Mouse (Mus musculus) forebrain, embryonic 12.5 days (tissue): ENCODE measurements around the gene Slco3a1. TPM values are rescaled to one million over a fixed set of nuclear protein-coding genes. Genes with fewer than 3 reads are reported as not detected.

Source experiments
- ATAC-seq: fragments of 200-750 bp; cut with Nextera tagmentation; 2 replicates; pipeline ENCODE4 v1.8.0; 2017; ENCODE audit warnings: moderate TSS enrichment; ENCODE audit not compliant: low FRiP score
- H3K27ac ChIP-seq: fragments of 300-500 bp; sonication (generic); 2 replicates; pipeline ENCODE4 v1.5.1; 2016; ENCODE audit warnings: mild to moderate bottlenecking
- H3K27me3 ChIP-seq: fragments of 300-500 bp; sonication (generic); 2 replicates; pipeline ENCODE4 v1.6.1; 2016; ENCODE audit warnings: mild to moderate bottlenecking
- H3K36me3 ChIP-seq: fragments of 300-500 bp; sonication (generic); replicated peaks from 2 replicates; pipeline ENCODE4 v1.6.1; 2016; ENCODE audit warnings: mild to moderate bottlenecking
- H3K4me1 ChIP-seq: fragments of 300-500 bp; sonication (generic); 2 replicates; pipeline ENCODE4 v1.6.1; 2016
- H3K4me2 ChIP-seq: fragments of 300-500 bp; sonication (generic); 2 replicates; pipeline ENCODE4 v1.6.1; 2016; ENCODE audit warnings: mild to moderate bottlenecking, moderate library complexity
- H3K4me3 ChIP-seq: fragments of 300-500 bp; sonication (generic); replicated peaks from 2 replicates; pipeline ENCODE4 v1.5.1; 2016; ENCODE audit warnings: mild to moderate bottlenecking
- H3K9ac ChIP-seq: fragments of 300-500 bp; sonication (generic); 2 replicates; pipeline ENCODE4 v1.6.1; 2016; ENCODE audit warnings: mild to moderate bottlenecking
- H3K9me3 ChIP-seq: fragments of 300-500 bp; sonication (generic); 2 replicates; pipeline ENCODE4 v1.6.1; 2016
- WGBS: fragments of 180-500 bp; shearing (Covaris S2); methylation state at CpG from one replicate; pipeline ENCODE4 v1.1.7; 2016; 5-methylcytosine and 5-hydroxymethylcytosine counted together
- polyA plus RNA-seq: library from polyadenylated mRNA; unstranded; fragments of >200 nt; fragmentation: Nextera tagmentation; extraction: Ambion mirVana; gene quantifications from 2 replicates; pipeline ENCODE4 v1.2.1, GENCODE M21; 2016

Slco3a1 gene
- polyA plus RNA-seq, 1 experiment from 2014 or later, result 12.0 TPM

GRCm38 (mm10) chr7:74325052-74325451, 229.5 kb downstream of the Slco3a1 start:
- ATAC-seq, result peak; percentile 86
- no peak overlapping the region for H3K4me3 ChIP-seq

DNA sequence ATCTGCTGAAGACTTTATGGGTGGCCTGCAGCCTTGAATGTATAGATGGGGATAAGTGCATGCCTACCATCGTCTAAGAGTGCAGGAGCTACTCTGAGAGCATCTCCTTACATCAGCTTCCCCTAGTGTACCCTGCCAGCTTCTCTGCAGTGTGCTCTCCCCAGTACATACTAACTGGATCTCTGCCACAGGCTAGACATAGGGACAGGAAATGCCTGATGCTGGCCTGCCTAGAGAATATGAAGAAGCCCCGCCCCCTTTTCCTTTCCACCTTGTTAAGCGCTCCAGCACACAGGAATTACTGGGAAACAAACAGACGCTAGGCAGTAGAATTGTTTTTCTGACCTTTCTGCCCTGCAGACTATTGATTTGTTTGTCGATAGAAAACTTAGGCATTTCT, 230.9 kb downstream of the Slco3a1 start:
- Histone ChIP-seq H3K27ac (peak overlapping the region; percentile 75; the same call in 1 of the 2 replicates), H3K27me3 (no peaks in the 10 kb centered on the region), H3K9me3 (no peaks in the 10 kb centered on the region), H3K4me2 (no peak overlapping the region), H3K36me3 (no peaks in the 10 kb centered on the region), H3K4me3 (no peak overlapping the region), H3K4me1 (peaks cover 35% of the 10 kb centered on the region), H3K9ac (no peak overlapping the region)
- 63% methylated on average over 5 of the region's 5 CpGs for WGBS
- peak; percentile 49 for ATAC-seq

More at GRCm38 (mm10) chr7:74325052-74325451, 229.5 kb downstream of the Slco3a1 start:
- H3K27me3 ChIP-seq, result no peaks in the 10 kb centered on the region
- H3K4me2 ChIP-seq, result peak overlapping the region; percentile 19; the same call in 1 of the 2 replicates
- WGBS, result 41% methylated on average over 8 of the region's 8 CpGs
- no peaks in the 10 kb centered on the region for H3K36me3 ChIP-seq
- H3K27ac ChIP-seq, result peak overlapping the region; percentile 75
- H3K9me3 ChIP-seq, result no peaks in the 10 kb centered on the region
- H3K9ac ChIP-seq, result no peak overlapping the region
- peaks cover 35% of the 10 kb centered on the region for H3K4me1 ChIP-seq

- no peak for ATAC-seq
- H3K9me3 ChIP-seq, result no peaks in the 10 kb centered on the region
- no peaks in the 10 kb centered on the region for H3K27me3 ChIP-seq
- no peak overlapping the region for H3K9ac ChIP-seq
- H3K27ac ChIP-seq, result peak overlapping the region; percentile 53; the same call in 1 of the 2 replicates
- H3K4me3 ChIP-seq, result no peak overlapping the region
- H3K4me2 ChIP-seq, result no peak overlapping the region
- H3K4me1 ChIP-seq, result peaks cover 35% of the 10 kb centered on the region
- H3K36me3 ChIP-seq, result no peaks in the 10 kb centered on the region
Measured at GRCm38 (mm10) chr7:74323194-74323593, 231.4 kb downstream of the Slco3a1 start.

DNA sequence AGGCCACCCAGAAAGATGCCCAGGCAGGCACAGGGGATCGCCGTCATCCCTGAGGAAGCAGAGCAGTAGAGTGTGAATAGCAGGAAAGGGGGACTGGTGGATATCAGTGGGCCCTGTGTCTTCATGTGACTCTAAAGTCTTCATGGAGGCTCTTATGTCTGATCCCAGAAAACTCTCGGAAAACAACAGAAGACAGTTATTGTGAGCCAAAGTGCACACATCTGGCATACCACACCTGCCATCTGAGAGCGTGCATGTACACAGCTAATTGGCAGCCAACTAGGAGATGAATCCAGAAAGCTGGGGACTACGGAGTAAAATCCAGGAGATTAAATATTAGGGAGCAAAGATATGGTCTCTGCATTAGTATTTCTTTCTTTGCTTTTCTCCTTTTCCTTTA, 233.9 kb downstream of the Slco3a1 start:
- Histone ChIP-seq H3K4me3 (no peak overlapping the region), H3K9me3 (no peaks in the 10 kb centered on the region), H3K4me1 (peaks cover 35% of the 10 kb centered on the region), H3K27ac (no peak overlapping the region), H3K9ac (no peak overlapping the region), H3K4me2 (no peak overlapping the region), H3K27me3 (no peaks in the 10 kb centered on the region), H3K36me3 (no peaks in the 10 kb centered on the region)
- WGBS, result 87% methylated on average over 5 of the region's 5 CpGs
- no peak for ATAC-seq

- ATAC-seq, result no peak
- Histone ChIP-seq H3K4me1 (peaks cover 10% of the 10 kb centered on the region), H3K27ac (no peak overlapping the region), H3K36me3 (no peaks in the 10 kb centered on the region), H3K4me3 (no peak overlapping the region), H3K9me3 (no peaks in the 10 kb centered on the region), H3K9ac (no peak overlapping the region), H3K27me3 (no peaks in the 10 kb centered on the region), H3K4me2 (no peak overlapping the region)
- WGBS, result 67% methylated on average over 3 of the region's 3 CpGs
Measured at GRCm38 (mm10) chr7:74315836-74316435, 238.6 kb downstream of the Slco3a1 start.

GRCm38 (mm10) chr7:74314276-74314675, 240.3 kb downstream of the Slco3a1 start:
- 91% methylated on average over 1 of the region's 1 CpGs for WGBS
- Histone ChIP-seq H3K27ac (no peak overlapping the region), H3K36me3 (no peaks in the 10 kb centered on the region), H3K4me2 (no peak overlapping the region), H3K9me3 (no peaks in the 10 kb centered on the region), H3K9ac (no peak overlapping the region), H3K27me3 (no peaks in the 10 kb centered on the region), H3K4me1 (peaks cover 13% of the 10 kb centered on the region), H3K4me3 (no peak overlapping the region)
- ATAC-seq, result no peak

DNA sequence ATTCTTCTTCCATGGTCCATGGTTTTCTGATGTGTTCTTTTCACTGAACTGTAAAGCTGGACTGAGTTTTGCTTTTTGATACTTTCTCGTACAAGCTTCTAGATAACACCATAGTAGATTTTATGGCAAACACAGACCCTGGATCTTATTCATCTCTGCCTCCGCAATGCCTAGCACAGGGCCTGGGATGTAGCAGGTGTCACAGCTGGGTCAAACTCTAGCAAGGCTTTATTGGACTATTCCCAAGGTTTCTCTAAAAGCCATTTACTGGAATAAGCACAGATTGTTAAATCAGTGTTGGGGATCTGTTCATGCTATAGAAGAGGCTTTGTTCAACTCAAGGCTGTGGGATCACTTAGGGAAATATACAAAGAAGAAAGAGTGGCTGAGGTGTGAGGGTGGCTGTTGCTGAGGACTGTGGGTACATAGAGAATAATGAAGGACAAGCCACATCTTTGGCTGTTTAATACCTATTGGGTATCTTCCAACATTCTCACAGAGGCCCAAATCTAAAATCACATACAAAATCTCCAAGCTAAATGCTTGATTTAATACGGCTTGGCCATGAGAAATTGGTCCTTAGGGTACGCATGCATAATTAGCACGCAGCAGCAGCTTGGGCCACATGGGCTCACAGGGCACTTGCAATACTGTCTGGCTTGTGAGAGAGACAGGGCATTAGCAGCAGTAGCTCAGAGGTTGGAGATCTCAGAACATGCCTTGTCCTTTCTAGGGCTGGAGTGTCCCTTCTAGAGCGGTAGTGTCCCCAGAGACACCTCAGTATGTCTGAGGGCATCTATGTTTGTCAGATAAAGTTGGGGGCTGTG, 241.1 kb downstream of the Slco3a1 start:
- Histone ChIP-seq H3K36me3 (no peaks in the 10 kb centered on the region), H3K9me3 (no peaks in the 10 kb centered on the region), H3K27ac (no peak overlapping the region), H3K4me3 (no peak overlapping the region), H3K4me1 (peaks cover 14% of the 10 kb centered on the region), H3K9ac (no peak overlapping the region), H3K27me3 (no peaks in the 10 kb centered on the region), H3K4me2 (no peak overlapping the region)
- no peak for ATAC-seq
- 85% methylated on average over 6 of the region's 6 CpGs for WGBS

DNA sequence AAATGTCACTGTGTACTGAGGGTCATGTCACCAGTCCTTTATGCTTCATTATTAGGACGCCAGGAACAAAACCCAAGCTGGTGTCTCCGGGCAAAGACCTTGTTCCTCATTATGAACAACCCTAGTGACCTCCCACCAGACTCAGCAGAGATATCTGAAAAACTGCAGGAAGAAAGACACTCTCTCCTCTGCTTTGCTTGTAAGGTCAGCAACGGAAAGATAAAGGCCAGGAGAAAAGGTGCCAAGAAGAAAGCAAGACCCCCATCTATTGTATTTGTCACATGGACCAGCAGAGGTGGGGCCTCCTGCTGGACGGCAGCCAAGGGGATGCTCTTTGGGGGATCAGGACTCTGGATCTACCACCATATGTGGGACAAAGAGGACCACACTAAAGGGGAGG, 243.0 kb downstream of the Slco3a1 start:
- H3K27ac ChIP-seq, result no peak overlapping the region
- H3K27me3 ChIP-seq, result no peaks in the 10 kb centered on the region
- no peak overlapping the region for H3K4me2 ChIP-seq
- no peak for ATAC-seq
- H3K9ac ChIP-seq, result no peak overlapping the region
- H3K4me3 ChIP-seq, result no peak overlapping the region
- peaks cover 14% of the 10 kb centered on the region for H3K4me1 ChIP-seq
- WGBS, result 44% methylated on average over 4 of the region's 4 CpGs
- no peaks in the 10 kb centered on the region for H3K36me3 ChIP-seq
- H3K9me3 ChIP-seq, result no peaks in the 10 kb centered on the region

DNA sequence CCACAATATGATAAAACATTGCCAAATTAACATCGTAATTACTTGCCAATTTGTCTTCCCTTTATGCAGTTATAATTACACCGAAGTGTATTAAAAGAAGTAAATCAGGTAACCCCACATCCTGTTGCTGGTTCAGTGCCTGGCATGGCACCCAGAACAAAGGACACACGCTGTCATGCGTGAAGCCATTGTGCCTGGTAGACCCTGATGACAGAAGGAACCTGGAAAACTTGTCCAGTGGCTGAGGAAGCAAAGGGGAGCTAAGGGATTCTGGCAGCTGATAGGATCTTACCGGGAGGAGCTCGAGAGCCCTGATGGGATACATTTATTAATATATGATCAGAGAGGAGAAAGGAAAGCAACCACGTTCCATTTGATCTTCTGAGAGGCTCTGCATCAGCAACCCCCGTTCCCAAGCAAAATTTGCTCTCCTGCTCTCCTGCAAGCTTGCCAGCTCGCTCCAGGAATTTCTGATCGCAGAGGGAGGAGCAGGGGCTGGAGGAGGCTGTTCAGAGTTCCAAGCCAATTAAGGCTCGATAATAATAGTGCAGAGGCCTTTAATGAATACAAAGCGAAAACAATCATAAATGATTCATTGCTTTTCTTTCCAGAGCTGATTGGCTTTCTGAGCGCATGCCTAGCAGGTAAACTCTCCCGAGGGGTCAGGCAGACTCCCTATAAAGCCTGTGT, 250.8 kb downstream of the Slco3a1 start:
- Histone ChIP-seq H3K36me3 (no peaks in the 10 kb centered on the region), H3K27ac (peak overlapping the region; percentile 69), H3K27me3 (no peaks in the 10 kb centered on the region), H3K4me1 (peaks cover 22% of the 10 kb centered on the region), H3K9ac (no peak overlapping the region), H3K4me2 (peak overlapping the region; percentile 35), H3K9me3 (no peaks in the 10 kb centered on the region), H3K4me3 (no peak overlapping the region)
- WGBS, result 32% methylated on average over 14 of the region's 14 CpGs
- peak; percentile 79; the same call in 1 of the 2 replicates for ATAC-seq

DNA sequence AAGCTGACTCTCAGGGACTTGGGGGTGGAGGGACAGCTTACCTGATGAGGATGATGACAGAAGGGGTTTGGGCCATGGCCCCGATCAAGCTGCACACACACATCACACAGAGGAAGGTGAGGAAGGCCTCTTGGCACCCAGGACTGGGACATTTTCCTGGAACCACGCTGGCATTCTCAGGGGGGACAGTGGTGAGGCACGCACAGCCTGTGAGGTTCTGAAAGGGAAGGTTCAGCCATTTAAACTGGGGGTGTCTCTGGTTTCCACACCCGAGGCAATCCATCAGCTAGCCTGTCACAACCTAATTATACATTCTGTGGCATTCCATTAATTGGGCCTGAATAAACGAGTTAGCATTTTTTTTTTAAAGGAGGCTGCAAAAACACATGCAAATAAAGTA, 251.5 kb downstream of the Slco3a1 start:
- peak; percentile 57; the same call in 1 of the 2 replicates for ATAC-seq
- peaks cover 22% of the 10 kb centered on the region for H3K4me1 ChIP-seq
- 0 out of 2 replicates have a peak overlapping the region, but pooled peaks have one; percentile 15 for H3K4me2 ChIP-seq
- peak overlapping the region; percentile 76 for H3K27ac ChIP-seq
- no peak overlapping the region for H3K4me3 ChIP-seq
- no peaks in the 10 kb centered on the region for H3K27me3 ChIP-seq
- 46% methylated on average over 5 of the region's 5 CpGs for WGBS
- no peaks in the 10 kb centered on the region for H3K36me3 ChIP-seq
- H3K9ac ChIP-seq, result no peak overlapping the region; the same call in 1 of the 2 replicates
- H3K9me3 ChIP-seq, result no peaks in the 10 kb centered on the region

- no peak for ATAC-seq
- H3K36me3 ChIP-seq, result no peaks in the 10 kb centered on the region
- WGBS, result 80% methylated on average over 4 of the region's 4 CpGs
- H3K9ac ChIP-seq, result no peak overlapping the region
- no peak overlapping the region for H3K27ac ChIP-seq
- no peak overlapping the region for H3K4me3 ChIP-seq
- no peak overlapping the region for H3K4me2 ChIP-seq
- H3K9me3 ChIP-seq, result no peaks in the 10 kb centered on the region
- H3K4me1 ChIP-seq, result peaks cover 5% of the 10 kb centered on the region; the same call in 1 of the 2 replicates
- no peaks in the 10 kb centered on the region for H3K27me3 ChIP-seq
Measured at GRCm38 (mm10) chr7:74286531-74286930, 268.0 kb downstream of the Slco3a1 start.

DNA sequence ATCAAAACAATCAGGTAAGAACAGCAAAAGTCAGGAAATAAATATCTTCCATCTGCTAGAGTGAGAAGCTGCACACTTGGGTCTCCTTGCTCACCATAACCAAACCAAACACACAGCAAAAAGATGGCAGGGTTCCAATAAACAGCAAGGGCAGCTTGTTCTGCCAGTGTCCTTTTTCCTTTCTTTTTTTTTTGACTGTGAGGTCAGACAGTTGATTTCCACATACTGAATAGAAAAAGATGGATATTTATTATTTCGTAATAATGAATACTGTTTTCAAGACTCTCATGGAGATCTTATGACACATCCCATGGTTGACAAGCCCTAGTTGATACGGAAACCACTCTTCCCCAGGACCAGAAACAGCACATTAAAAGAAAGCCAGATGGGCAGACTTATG, 274.2 kb downstream of the Slco3a1 start:
- WGBS, result 94% methylated on average over 2 of the region's 2 CpGs
- Histone ChIP-seq H3K4me2 (no peak overlapping the region), H3K4me1 (no peaks in the 10 kb centered on the region), H3K27me3 (no peaks in the 10 kb centered on the region), H3K9me3 (no peaks in the 10 kb centered on the region), H3K4me3 (no peak overlapping the region), H3K27ac (no peak overlapping the region), H3K36me3 (no peaks in the 10 kb centered on the region), H3K9ac (no peak overlapping the region)
- ATAC-seq, result no peak
